Mouse (Mus musculus) MEL (cell line): ENCODE data around the gene Xkr8. TPM values are rescaled to one million over a fixed set of nuclear protein-coding genes. Genes with fewer than 3 reads are reported as not detected.

Experiments used
- DNase-seq: peaks from one replicate; pipeline ENCODE4 v3.0.0; 2011; ENCODE audit warnings: low read depth, low spot score
- H3K27ac ChIP-seq: 2 replicates; pipeline ENCODE4 v1.5.1; 2012; ENCODE audit warnings: low read depth, mild to moderate bottlenecking, control low read depth, low read length, moderate library complexity; ENCODE audit not compliant: control insufficient read depth
- H3K27me3 ChIP-seq, 2 experiments: fragments of 150-350 bp in 1 of 2; sonication (generic) in 1 of 2; 2 replicates each; pipeline ENCODE4 v1.6.1; 2012; ENCODE audit warnings: low read length in 2 of 2, mild to moderate bottlenecking in 2 of 2, improper control_type of control experiment in 1 of 2, moderate library complexity in 1 of 2; ENCODE audit not compliant: insufficient read depth in 2 of 2, control insufficient read depth in 1 of 2
- H3K36me3 ChIP-seq, 2 experiments: 2 replicates each; pipeline ENCODE4 v1.6.1; 2012 to 2014; ENCODE audit warnings: low read length in 2 of 2, improper control_type of control experiment in 1 of 2, inconsistent platforms in 1 of 2, mild to moderate bottlenecking in 1 of 2; ENCODE audit not compliant: insufficient read depth in 2 of 2, control insufficient read depth in 1 of 2
- H3K4me1 ChIP-seq, 2 experiments: fragments of 150-350 bp in 1 of 2; sonication (generic) in 1 of 2; 2 replicates each; pipeline ENCODE4 v1.6.1; 2012; ENCODE audit warnings: low read length in 2 of 2, improper control_type of control experiment in 1 of 2, mild to moderate bottlenecking in 1 of 2; ENCODE audit not compliant: insufficient read depth in 2 of 2, control insufficient read depth in 1 of 2
- H3K4me3 ChIP-seq, 2 experiments: fragments of 150-350 bp in 1 of 2; sonication (generic) in 1 of 2; 2 replicates each; pipeline ENCODE4 v1.5.1; 2012; ENCODE audit warnings: low read depth in 2 of 2, low read length in 2 of 2, mild to moderate bottlenecking in 2 of 2, moderate library complexity in 2 of 2, control low read depth in 1 of 2, improper control_type of control experiment in 1 of 2; ENCODE audit not compliant: control insufficient read depth in 1 of 2, insufficient read depth in 1 of 2
- H3K79me2 ChIP-seq: 2 replicates; pipeline ENCODE4 v1.6.1; 2012; ENCODE audit warnings: mild to moderate bottlenecking, low read length, moderate library complexity; ENCODE audit not compliant: control insufficient read depth, poor library complexity, insufficient read depth
- H3K9ac ChIP-seq: 2 replicates; pipeline ENCODE4 v1.6.1; 2012; ENCODE audit warnings: low read depth, mild to moderate bottlenecking, control low read depth, low read length, moderate library complexity; ENCODE audit not compliant: control insufficient read depth, poor library complexity, severe bottlenecking
- H3K9me3 ChIP-seq: fragments of 150-350 bp; sonication (generic); replicated peaks from 2 replicates; pipeline ENCODE4 v1.6.1; 2012; ENCODE audit warnings: mild to moderate bottlenecking, low read length, improper control_type of control experiment, moderate library complexity; ENCODE audit not compliant: insufficient read depth
- ELF1 ChIP-seq: IDR thresholded peaks from 2 replicates; pipeline ENCODE4 v1.6.1; 2014; ENCODE audit warnings: low read depth, mild to moderate bottlenecking, inconsistent platforms, low read length, improper control_type of control experiment, moderate library complexity
- ETS1 ChIP-seq: IDR thresholded peaks from 2 replicates; pipeline ENCODE4 v1.6.1; 2012; ENCODE audit warnings: low read depth, mild to moderate bottlenecking, inconsistent platforms, low read length, improper control_type of control experiment, moderate library complexity
- HCFC1 ChIP-seq: IDR thresholded peaks from 2 replicates; pipeline ENCODE4 v1.6.1; 2012; ENCODE audit warnings: low read depth, mild to moderate bottlenecking, inconsistent platforms, low read length, improper control_type of control experiment, moderate library complexity
- KAT2A ChIP-seq: conservative IDR thresholded peaks from 2 replicates; pipeline ENCODE4 v1.6.1; 2012; ENCODE audit warnings: low read depth, low read length, improper control_type of control experiment, inconsistent platforms
- MAX ChIP-seq: IDR thresholded peaks from 2 replicates; pipeline ENCODE4 v1.6.1; 2011; ENCODE audit warnings: low read length, improper control_type of control experiment
- MAZ ChIP-seq: IDR thresholded peaks from 2 replicates; pipeline ENCODE4 v1.6.1; 2012; ENCODE audit warnings: low read depth, mild to moderate bottlenecking, inconsistent platforms, low read length, improper control_type of control experiment
- MXI1 ChIP-seq: IDR thresholded peaks from 2 replicates; pipeline ENCODE4 v1.6.1; 2011; ENCODE audit warnings: mild to moderate bottlenecking, low read depth, low read length, improper control_type of control experiment
- MYB ChIP-seq: IDR thresholded peaks from 2 replicates; pipeline ENCODE4 v1.6.1; 2011; ENCODE audit warnings: mild to moderate bottlenecking, low read depth, low read length, improper control_type of control experiment
- MYC ChIP-seq: IDR thresholded peaks from 2 replicates; pipeline ENCODE4 v1.6.1; 2011; ENCODE audit warnings: low read depth, mild to moderate bottlenecking, low read length, improper control_type of control experiment, moderate library complexity
- NRF1 ChIP-seq: IDR thresholded peaks from 2 replicates; pipeline ENCODE4 v1.6.1; 2014; ENCODE audit warnings: low read depth, mild to moderate bottlenecking, inconsistent platforms, low read length, improper control_type of control experiment, moderate library complexity; ENCODE audit not compliant: poor library complexity, insufficient read depth, severe bottlenecking
- POLR2AphosphoS2 ChIP-seq: IDR thresholded peaks from 2 replicates; pipeline ENCODE4 v1.6.1; 2011; ENCODE audit warnings: low read length, improper control_type of control experiment
- RCOR1 ChIP-seq: IDR thresholded peaks from 2 replicates; pipeline ENCODE4 v1.6.1; 2012; ENCODE audit warnings: low read depth, mild to moderate bottlenecking, inconsistent platforms, low read length, improper control_type of control experiment
- SIN3A ChIP-seq: IDR thresholded peaks from 2 replicates; pipeline ENCODE4 v1.6.1; 2012; ENCODE audit warnings: low read length, improper control_type of control experiment, inconsistent platforms
- SMC3 ChIP-seq: IDR thresholded peaks from 2 replicates; pipeline ENCODE4 v1.6.1; 2011; ENCODE audit warnings: low read depth, low read length, improper control_type of control experiment
- TAL1 ChIP-seq: IDR thresholded peaks from 2 replicates; pipeline ENCODE4 v1.6.1; 2012; ENCODE audit warnings: mild to moderate bottlenecking, inconsistent platforms, low read length, moderate library complexity, mixed read lengths
- TBP ChIP-seq: IDR thresholded peaks from 2 replicates; pipeline ENCODE4 v1.8.0; 2011; ENCODE audit warnings: low read depth, low read length, improper control_type of control experiment
- TCF12 ChIP-seq: IDR thresholded peaks from 2 replicates; pipeline ENCODE4 v1.6.1; 2014; ENCODE audit warnings: low read depth, mild to moderate bottlenecking, inconsistent platforms, low read length, improper control_type of control experiment, moderate library complexity
- polyA plus RNA-seq, 2 experiments: library from polyadenylated mRNA; stranded (reverse) in 1 of 2; unstranded in 1 of 2; fragments of >175 nt in 1 of 2; fragments of >200 nt in 1 of 2; gene quantifications; 2 replicates each; pipeline versions ENCODE4 v1.2.1 to v1.2.4; 2012; ENCODE audit warnings: low replicate concordance in 2 of 2, low read depth in 1 of 2; ENCODE audit not compliant: insufficient read length in 2 of 2, insufficient read depth in 1 of 2, missing spikeins in 1 of 2
- total RNA-seq: library from RNA; depleted of rRNA; stranded (reverse); fragments of 300-350 nt; gene quantifications from 2 replicates; pipeline ENCODE4 v1.2.3, GENCODE M21; 2012

Gene Xkr8
- total and polyA plus RNA-seq, 3 experiments: 2.8 to 3.9 TPM; not detected in 1

- DNase-seq: peak; percentile 76
- peak; percentile 61; the same call in 1 of the 2 replicates for TF ChIP-seq MYC
- peak; percentile 61 for TF ChIP-seq MAX
- TF ChIP-seq MYB: no peak
- TF ChIP-seq ELF1: peak; percentile 51; the same call in 1 of the 2 replicates
- TF ChIP-seq HCFC1: no peak
- peak; percentile 17; the same call in 1 of the 2 replicates for TF ChIP-seq SMC3
- no peak for TF ChIP-seq NRF1
- TF ChIP-seq TAL1: no peak
- no peak for TF ChIP-seq TCF12
- TF ChIP-seq KAT2A: no peak
- TF ChIP-seq TBP: peak; percentile 45; the same call in 1 of the 2 replicates
- peak; percentile 48; the same call in 1 of the 2 replicates for TF ChIP-seq MXI1
- TF ChIP-seq MAZ: no peak
- H3K9me3 ChIP-seq: no peaks in the 10 kb centered on the region
- H3K36me3 ChIP-seq: peaks cover 14 to 16% of the 10 kb centered on the region in 2 experiments
- H3K27ac ChIP-seq: peak overlapping the region; percentile 25; the same call in 1 of the 2 replicates
- no peak overlapping the region for H3K4me3 ChIP-seq
- H3K27me3 ChIP-seq: no peaks in the 10 kb centered on the region
- peaks cover 7 to 17% of the 10 kb centered on the region in 2 experiments for H3K4me1 ChIP-seq
- H3K79me2 ChIP-seq: no peaks in the 10 kb centered on the region
- no peak overlapping the region for H3K9ac ChIP-seq
Observed at GRCm38 (mm10) chr4:132780288-132780687, 47.9 kb upstream of the Xkr8 start.

DNA sequence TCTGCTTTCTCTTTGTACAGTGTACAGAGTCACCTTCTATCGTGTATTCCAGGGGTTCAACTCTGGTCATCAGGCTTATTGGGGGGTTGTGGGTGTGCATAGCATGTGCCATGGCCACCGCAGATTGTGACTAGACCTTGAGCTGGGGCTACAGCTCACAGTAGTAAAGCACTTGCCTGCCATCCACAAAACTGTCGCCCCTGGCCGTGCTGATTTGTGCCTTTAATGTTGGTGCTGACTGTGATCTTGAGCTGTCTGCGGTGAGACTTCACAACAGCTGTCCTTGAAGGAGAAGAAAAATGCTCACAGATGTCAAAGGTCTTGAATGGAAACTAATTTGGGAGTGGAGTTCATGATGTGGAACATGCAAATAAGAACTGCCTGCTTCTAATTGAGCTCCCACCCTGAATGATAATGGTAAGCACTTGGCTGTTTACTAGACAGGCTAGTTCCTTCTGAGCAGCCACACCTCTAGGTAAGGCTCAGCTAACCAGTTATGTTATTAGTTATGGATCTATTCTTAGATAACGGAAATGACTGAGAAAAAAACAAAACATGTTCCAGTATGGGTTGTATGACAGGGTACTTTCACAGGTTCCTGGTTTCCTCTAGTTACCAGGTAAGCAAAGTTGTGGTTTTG lies 46.3 kb upstream of the Xkr8 start:
- Histone ChIP-seq H3K9me3 (no peaks in the 10 kb centered on the region), H3K4me3 (no peak overlapping the region), H3K36me3 (peaks cover 8 to 22% of the 10 kb centered on the region in 2 experiments), H3K27ac (no peak overlapping the region), H3K27me3 (no peaks in the 10 kb centered on the region), H3K4me1 (peaks cover 4 to 7% of the 10 kb centered on the region in 2 experiments; a peak in 3 of 4 replicates), H3K9ac (no peak overlapping the region), H3K79me2 (no peaks in the 10 kb centered on the region)
- DNase-seq: no peak
- TF ChIP-seq SIN3A: no peak
- 0 out of 2 replicates have a peak, but pooled peaks have one; percentile 36 for TF ChIP-seq POLR2AphosphoS2
- TF ChIP-seq ETS1: no peak
- no peak for TF ChIP-seq RCOR1
